Mouse (Mus musculus) forebrain, embryonic 15.5 days (tissue): ENCODE results near the gene Znfx1. TPM values are rescaled to one million over a fixed set of nuclear protein-coding genes. Genes with fewer than 3 reads are reported as not detected.

Source experiments
- ATAC-seq: fragments of 200-750 bp; cut with Nextera tagmentation; replicated peaks from 2 replicates; pipeline ENCODE4 v1.8.0; 2017; ENCODE audit warnings: mild to moderate bottlenecking, moderate TSS enrichment, moderate library complexity
- H3K27ac ChIP-seq: fragments of 300-500 bp; sonication (generic); replicated peaks from 2 replicates; pipeline ENCODE4 v1.5.1; 2015; ENCODE audit warnings: mild to moderate bottlenecking, inconsistent platforms
- H3K27me3 ChIP-seq: fragments of 300-500 bp; sonication (generic); 2 replicates; pipeline ENCODE4 v1.6.1; 2015; ENCODE audit warnings: inconsistent platforms
- H3K36me3 ChIP-seq: fragments of 300-500 bp; sonication (generic); 2 replicates; pipeline ENCODE4 v1.6.1; 2015; ENCODE audit warnings: mild to moderate bottlenecking, inconsistent platforms
- H3K4me1 ChIP-seq: fragments of 300-500 bp; sonication (generic); 2 replicates; pipeline ENCODE4 v1.6.1; 2015; ENCODE audit warnings: inconsistent platforms
- H3K4me2 ChIP-seq: fragments of 300-500 bp; sonication (generic); replicated peaks from 2 replicates; pipeline ENCODE4 v1.6.1; 2015; ENCODE audit warnings: mild to moderate bottlenecking, inconsistent platforms
- H3K4me3 ChIP-seq: fragments of 300-500 bp; sonication (generic); 2 replicates; pipeline ENCODE4 v1.5.1; 2015; ENCODE audit warnings: mild to moderate bottlenecking, inconsistent platforms
- H3K9ac ChIP-seq: fragments of 300-500 bp; sonication (generic); replicated peaks from 2 replicates; pipeline ENCODE4 v1.6.1; 2015; ENCODE audit warnings: mild to moderate bottlenecking, inconsistent platforms
- H3K9me3 ChIP-seq: fragments of 300-500 bp; sonication (generic); 2 replicates; pipeline ENCODE4 v1.6.1; 2016; ENCODE audit warnings: inconsistent platforms
- WGBS: fragments of 180-500 bp; shearing (Covaris S2); methylation state at CpG from one replicate; pipeline ENCODE4 v1.1.7; 2015; ENCODE audit warnings: mixed read lengths; 5-methylcytosine and 5-hydroxymethylcytosine counted together
- polyA plus RNA-seq: library from polyadenylated mRNA; unstranded; fragments of >200 nt; fragmentation: Nextera tagmentation; extraction: Ambion mirVana; gene quantifications from 2 replicates; pipeline ENCODE4 v1.2.1, GENCODE M21; 2015

Znfx1 gene
- polyA plus RNA-seq, 1 experiment from 2014 or later: 7.2 TPM

DNA sequence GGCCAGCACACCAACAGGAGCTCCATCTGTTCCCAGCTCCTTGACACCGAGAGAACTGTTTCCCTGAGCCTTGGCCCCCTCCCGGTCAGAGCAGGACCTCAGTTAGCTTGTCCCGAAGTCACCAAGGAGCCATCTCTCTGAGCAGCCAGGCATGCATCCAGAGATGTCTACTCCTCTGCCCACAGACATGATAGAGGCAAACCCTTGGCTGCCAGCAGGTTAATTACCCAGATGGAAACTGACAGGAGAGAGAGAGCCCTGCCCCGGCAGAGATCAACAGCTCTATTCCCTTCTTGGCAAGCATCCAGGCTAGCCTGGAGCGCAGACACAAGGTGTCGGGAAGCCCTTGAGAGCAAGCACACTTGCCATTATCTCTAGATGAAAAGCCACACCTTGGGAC is 7.5 kb upstream of the Znfx1 start:
- Histone ChIP-seq H3K9me3 (no peaks in the 10 kb centered on the region), H3K27me3 (no peaks in the 10 kb centered on the region), H3K9ac (no peak overlapping the region)

DNA sequence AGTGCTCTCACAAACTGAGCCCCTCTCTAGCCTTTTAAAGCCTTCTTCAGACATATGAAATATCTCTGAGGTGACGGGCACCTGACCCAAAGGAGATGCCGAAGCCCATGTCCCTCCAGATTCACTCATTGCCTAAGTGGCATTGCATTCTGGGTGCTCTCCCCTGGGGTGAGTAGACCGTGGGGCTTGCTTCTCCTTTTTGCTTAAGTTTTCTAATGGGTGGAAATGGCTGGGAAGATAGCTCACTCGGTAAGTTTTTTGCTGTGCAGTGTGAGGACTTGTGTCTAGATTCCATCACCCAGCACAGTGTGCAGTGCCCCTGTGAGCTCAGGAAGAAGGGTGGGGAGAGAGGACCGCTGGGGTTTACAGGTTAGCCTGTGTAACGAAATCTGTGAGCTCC is 4.8 kb upstream of the Znfx1 start:
- H3K36me3 ChIP-seq: peaks cover 26% of the 10 kb centered on the region
- no peaks in the 10 kb centered on the region for H3K27me3 ChIP-seq
- no peak overlapping the region for H3K4me2 ChIP-seq
- H3K4me3 ChIP-seq: no peak overlapping the region
- peaks cover 30% of the 10 kb centered on the region for H3K4me1 ChIP-seq
- no peak overlapping the region for H3K9ac ChIP-seq
- peak overlapping the region; percentile 8; the same call in 1 of the 2 replicates for H3K27ac ChIP-seq
- no peaks in the 10 kb centered on the region for H3K9me3 ChIP-seq
- no peak for ATAC-seq
- 54% methylated on average over 6 of the region's 6 CpGs for WGBS

More for the DNA sequence above, 7.5 kb upstream of the Znfx1 start:
- H3K36me3 ChIP-seq: peaks cover 19% of the 10 kb centered on the region
- no peak overlapping the region for H3K27ac ChIP-seq
- no peak overlapping the region for H3K4me2 ChIP-seq
- no peak for ATAC-seq
- no peak overlapping the region for H3K4me3 ChIP-seq
- peaks cover 21% of the 10 kb centered on the region for H3K4me1 ChIP-seq
- 53% methylated on average over 6 of the region's 6 CpGs for WGBS

DNA sequence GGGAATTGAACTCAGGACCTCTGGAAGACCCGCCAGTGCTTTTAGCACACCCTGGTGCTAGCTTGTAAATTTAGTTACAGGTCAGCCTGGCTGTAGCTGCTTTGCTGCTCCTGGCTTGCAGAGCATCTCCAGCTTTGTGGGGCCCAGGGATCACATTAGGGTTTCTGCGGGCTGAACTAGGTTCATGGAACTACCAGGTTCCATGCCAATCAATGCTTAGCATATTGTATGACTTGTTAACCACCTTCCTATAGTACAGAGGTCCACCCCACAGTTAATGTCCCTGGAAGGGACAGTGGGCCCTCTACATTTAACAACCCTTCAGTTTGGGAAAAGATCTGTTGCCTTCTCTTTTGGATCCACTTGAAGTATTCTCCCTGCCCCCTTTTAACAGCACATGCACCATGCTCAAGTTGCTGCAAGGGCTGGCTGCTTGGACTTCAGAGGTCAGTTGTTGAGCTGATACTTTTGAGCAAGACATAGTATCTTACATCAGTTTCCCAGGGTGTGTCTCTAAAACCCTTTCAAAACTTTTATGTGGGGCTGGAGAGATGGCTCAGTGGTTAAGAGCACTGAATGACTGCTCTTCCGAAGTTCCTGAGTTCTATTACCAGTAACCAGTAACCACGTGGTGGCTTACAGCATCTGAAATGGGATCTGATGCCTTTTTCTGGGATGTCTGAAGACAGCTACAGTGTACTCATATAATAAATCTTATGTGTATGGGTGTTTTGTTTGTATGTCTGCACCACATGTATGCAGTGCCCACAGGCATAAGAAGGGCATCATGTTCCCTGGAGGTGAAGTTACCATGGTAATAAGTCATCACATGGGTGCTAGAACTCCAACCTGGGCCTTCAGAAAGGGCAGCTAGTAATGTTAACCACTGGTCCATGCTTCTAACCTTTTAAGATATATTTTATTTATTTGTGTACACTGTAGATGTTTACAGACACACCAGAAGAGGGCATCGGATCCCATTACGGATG is 4.0 kb upstream of the Znfx1 start:
- Histone ChIP-seq H3K36me3 (peaks cover 26% of the 10 kb centered on the region), H3K4me2 (no peak overlapping the region), H3K27me3 (no peaks in the 10 kb centered on the region), H3K4me1 (peaks cover 28% of the 10 kb centered on the region), H3K9me3 (no peaks in the 10 kb centered on the region), H3K4me3 (no peak overlapping the region), H3K9ac (no peak overlapping the region), H3K27ac (no peak overlapping the region)
- no peak for ATAC-seq
- WGBS: 32% methylated on average over 6 of the region's 6 CpGs

DNA sequence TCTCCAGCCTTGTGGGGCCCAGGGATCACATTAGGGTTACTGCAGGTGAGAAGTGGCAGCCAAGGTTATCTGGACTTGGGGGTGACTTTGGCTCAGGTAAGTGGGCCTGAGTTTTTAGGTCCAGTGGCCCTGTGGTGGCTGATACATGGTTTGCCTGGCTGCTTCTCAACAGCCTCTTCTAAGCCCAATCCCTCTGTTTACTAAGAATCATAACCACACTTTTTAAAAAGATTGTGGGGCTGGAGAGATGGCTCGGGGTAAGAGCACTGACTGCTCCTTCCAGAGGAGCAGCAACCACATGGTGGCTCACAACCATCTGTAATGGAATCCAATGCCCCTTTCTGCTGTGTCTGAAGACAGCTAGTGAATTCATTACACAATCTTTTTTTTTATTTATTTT is 3.2 kb upstream of the Znfx1 start:
- Histone ChIP-seq H3K4me3 (no peak overlapping the region), H3K36me3 (peaks cover 26% of the 10 kb centered on the region), H3K4me2 (no peak overlapping the region), H3K9ac (no peak overlapping the region), H3K4me1 (peaks cover 32% of the 10 kb centered on the region), H3K27ac (no peak overlapping the region), H3K9me3 (no peaks in the 10 kb centered on the region), H3K27me3 (no peaks in the 10 kb centered on the region)
- ATAC-seq: no peak
- 58% methylated on average over 1 of the region's 1 CpGs for WGBS

DNA sequence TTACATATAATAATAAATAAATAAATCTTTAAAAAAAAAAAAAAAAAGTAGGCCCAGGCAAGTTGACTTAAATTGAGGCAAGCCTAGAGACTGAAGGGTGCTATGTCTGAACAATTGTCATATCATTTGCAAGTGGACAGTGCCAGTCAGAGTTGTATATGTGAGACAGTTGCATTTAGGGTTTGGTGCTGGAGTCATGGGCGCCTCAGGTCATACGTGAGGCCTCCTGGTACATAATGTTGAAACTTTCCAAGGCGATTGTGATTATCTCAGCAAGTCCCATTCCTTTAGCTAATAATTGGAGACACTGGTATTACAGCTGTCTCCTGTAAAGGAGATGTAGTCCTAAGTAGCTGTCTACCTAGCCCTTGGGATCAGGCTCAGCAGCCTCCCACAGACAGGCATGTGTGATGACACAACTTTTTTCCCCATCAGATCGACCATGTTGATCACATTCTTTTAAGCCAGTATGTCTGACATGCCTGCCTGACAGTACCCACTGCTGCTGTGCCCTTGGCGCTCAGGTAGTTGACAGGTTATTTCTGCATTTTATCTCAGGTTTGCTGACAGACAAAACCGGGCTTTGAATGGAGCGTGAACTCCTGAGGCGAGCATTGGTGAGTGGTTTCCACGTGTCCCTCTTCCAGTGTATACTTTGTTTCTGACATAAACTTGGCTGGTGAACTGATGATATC is 1.9 kb upstream of the Znfx1 start:
- WGBS: 24% methylated on average over 9 of the region's 9 CpGs

DNA sequence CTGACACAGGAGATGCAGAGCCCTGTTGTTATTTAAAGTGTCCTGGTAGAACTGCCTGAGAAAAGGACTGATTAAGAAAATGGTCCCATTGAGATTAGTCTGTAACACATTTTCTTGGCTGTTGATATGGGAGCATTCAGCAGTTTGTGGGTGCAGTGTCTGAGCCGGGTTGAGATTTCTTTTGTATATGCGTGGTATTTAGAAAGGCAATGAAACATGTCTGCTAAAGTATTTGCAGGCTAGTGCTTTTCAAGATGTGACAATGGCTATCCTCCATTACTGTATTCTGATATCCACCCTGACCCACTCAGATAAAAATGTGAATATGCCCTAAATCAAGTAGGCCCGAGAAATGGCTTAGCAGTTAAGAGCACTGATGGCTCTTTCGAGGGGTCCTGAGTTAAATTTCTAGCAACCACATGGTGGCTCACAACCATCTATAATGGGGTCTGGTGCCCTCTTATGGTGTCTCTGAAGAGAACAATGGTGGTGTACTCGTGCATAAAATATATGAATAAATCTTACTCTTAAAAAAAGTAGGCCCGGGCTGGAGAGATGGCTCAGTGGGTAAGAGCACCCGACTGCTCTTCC is 1.2 kb upstream of the Znfx1 start:
- H3K4me2 ChIP-seq: peak overlapping the region; percentile 72
- H3K36me3 ChIP-seq: peaks cover 26% of the 10 kb centered on the region
- WGBS: under 1% methylated on average over 7 of the region's 7 CpGs
- peaks cover 31% of the 10 kb centered on the region for H3K4me1 ChIP-seq
- H3K9ac ChIP-seq: peak overlapping the region; percentile 96
- no peaks in the 10 kb centered on the region for H3K27me3 ChIP-seq
- peak overlapping the region; percentile 90 for H3K4me3 ChIP-seq
- peak overlapping the region; percentile 93 for H3K27ac ChIP-seq
- H3K9me3 ChIP-seq: no peaks in the 10 kb centered on the region
- ATAC-seq: no peak

More for the DNA sequence above, 1.9 kb upstream of the Znfx1 start:
- no peaks in the 10 kb centered on the region for H3K9me3 ChIP-seq
- peak overlapping the region; percentile 50 for H3K9ac ChIP-seq
- H3K27ac ChIP-seq: peak overlapping the region; percentile 9
- H3K27me3 ChIP-seq: no peaks in the 10 kb centered on the region
- peaks cover 31% of the 10 kb centered on the region for H3K4me1 ChIP-seq
- no peak for ATAC-seq
- H3K4me2 ChIP-seq: peak overlapping the region; percentile 72
- H3K4me3 ChIP-seq: peak overlapping the region; percentile 90
- H3K36me3 ChIP-seq: peaks cover 26% of the 10 kb centered on the region

DNA sequence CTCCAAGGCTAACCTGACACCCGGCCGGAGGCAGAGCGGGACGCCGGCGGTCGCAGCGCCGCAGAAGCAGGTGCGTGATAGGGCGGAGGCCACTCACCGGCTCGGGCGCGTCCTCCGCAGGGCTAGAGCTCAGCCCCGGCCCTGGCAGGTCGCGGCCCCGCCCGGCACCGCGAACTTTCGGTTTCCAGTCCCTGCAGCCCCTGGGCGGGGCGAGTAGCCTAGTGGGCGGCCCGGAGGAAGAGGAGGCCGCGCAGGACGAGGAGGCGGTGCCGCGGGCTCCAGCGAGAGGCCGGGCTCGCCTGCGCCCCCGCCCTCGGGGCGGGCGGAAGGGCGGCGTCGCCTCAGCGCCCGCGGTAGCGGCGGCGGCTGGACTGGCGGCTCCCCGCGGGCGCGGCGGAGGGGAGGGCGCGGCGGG is 311 bp downstream of the Znfx1 start:
- H3K4me3 ChIP-seq: peak overlapping the region; percentile 90
- H3K36me3 ChIP-seq: peaks cover 38% of the 10 kb centered on the region
- peak overlapping the region; percentile 72 for H3K4me2 ChIP-seq
- no peaks in the 10 kb centered on the region for H3K9me3 ChIP-seq
- H3K9ac ChIP-seq: peak overlapping the region; percentile 96
- H3K27ac ChIP-seq: peak overlapping the region; percentile 93
- H3K27me3 ChIP-seq: no peaks in the 10 kb centered on the region
- peaks cover 31% of the 10 kb centered on the region for H3K4me1 ChIP-seq
- 0% methylated on average over 39 of the region's 60 CpGs for WGBS
- peak; percentile 87 for ATAC-seq

DNA sequence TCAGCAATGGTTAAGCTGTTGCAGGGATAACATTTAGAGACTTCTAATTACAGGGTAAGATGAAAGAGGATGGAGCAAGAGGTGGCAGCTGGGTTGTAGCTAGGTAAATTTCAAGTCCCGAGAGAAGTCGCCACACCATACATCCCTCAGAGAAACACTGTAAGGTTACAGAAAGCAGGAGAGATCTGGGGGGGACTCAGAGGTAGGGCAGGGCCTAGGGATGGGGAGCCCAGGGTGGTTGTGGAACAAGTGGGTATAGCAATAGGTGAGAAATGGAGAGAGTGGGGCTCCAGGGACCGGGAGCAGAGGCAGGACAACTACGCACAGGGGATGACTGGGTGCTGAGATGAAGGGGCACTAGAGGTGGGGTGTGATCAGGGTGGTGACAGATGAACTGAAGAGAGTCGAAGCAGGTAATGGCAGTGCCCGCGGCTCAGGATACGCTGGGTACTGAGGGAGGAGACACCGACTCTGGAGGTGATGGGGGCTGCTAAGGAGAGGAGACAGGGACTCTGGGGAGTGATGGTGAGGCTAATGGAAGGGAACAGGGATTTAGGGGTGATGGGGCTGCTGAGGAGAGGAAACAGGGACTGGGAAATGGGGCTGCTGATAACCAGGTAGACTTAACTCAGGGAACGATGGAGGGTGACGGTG is 1.3 kb downstream of the Znfx1 start:
- Histone ChIP-seq H3K27me3 (no peaks in the 10 kb centered on the region), H3K4me1 (peaks cover 31% of the 10 kb centered on the region), H3K4me3 (peak overlapping the region; percentile 90), H3K9me3 (no peaks in the 10 kb centered on the region), H3K9ac (peak overlapping the region; percentile 96), H3K27ac (no peak overlapping the region), H3K4me2 (peak overlapping the region; percentile 72), H3K36me3 (peaks cover 40% of the 10 kb centered on the region)
- WGBS: 21% methylated on average over 11 of the region's 11 CpGs
- 0 out of 2 replicates have a peak, but pooled peaks have one; percentile 5 for ATAC-seq

DNA sequence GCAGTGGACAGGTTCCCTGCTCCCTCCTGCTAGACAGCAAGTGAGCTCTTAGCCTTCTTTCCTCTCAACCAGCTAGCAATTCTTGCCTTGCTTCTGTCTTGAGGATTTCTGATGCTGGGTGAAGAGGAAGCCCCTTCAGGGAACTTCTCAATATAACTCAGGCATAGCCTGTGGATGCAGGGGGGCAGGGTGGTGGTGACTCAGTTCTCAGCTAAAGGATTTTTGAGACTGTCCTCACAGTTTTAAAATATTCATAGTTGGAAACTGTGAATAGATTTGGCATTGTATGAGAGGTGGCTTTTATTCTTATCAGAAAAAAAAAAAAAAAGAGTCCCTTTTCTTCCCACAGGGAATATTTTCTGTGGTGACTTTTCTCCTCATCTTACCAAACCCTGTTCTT is 2.1 kb downstream of the Znfx1 start:
- 0 out of 2 replicates have a peak overlapping the region, but pooled peaks have one; percentile 7 for H3K4me2 ChIP-seq
- no peak for ATAC-seq
- no peak overlapping the region for H3K27ac ChIP-seq
- no peaks in the 10 kb centered on the region for H3K27me3 ChIP-seq
- no peaks in the 10 kb centered on the region for H3K9me3 ChIP-seq
- H3K9ac ChIP-seq: peak overlapping the region; percentile 96; the same call in 1 of the 2 replicates
- peaks cover 40% of the 10 kb centered on the region for H3K36me3 ChIP-seq
- H3K4me3 ChIP-seq: no peak overlapping the region
- H3K4me1 ChIP-seq: peaks cover 30% of the 10 kb centered on the region

DNA sequence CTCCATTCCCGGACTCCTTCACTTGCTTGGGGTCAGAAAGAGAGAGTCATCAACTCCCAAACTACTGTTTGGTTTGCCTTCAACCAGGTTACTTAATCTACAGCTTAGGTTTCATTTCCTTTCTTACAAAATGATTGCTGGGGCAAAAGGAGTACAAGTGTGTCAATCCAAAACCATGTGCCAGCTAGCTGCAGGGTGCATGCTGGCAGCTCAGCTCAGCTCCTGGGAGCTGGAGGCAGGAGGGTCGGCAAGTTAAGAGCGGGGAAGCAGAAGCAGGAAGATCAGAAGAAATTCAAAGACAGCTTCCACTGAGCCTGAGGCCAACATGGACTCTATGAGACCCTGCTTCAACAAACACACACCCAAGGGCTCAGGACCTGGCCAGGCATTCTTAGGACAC is 2.5 kb downstream of the Znfx1 start:
- 0 out of 2 replicates have a peak overlapping the region, but pooled peaks have one; percentile 7 for H3K4me2 ChIP-seq
- H3K27me3 ChIP-seq: no peaks in the 10 kb centered on the region
- H3K9me3 ChIP-seq: no peaks in the 10 kb centered on the region
- H3K4me1 ChIP-seq: peaks cover 26% of the 10 kb centered on the region
- H3K27ac ChIP-seq: no peak overlapping the region
- peaks cover 40% of the 10 kb centered on the region for H3K36me3 ChIP-seq
- H3K9ac ChIP-seq: peak overlapping the region; percentile 26; the same call in 1 of the 2 replicates
- ATAC-seq: no peak
- H3K4me3 ChIP-seq: no peak overlapping the region
- WGBS: 62% methylated on average over 3 of the region's 3 CpGs

DNA sequence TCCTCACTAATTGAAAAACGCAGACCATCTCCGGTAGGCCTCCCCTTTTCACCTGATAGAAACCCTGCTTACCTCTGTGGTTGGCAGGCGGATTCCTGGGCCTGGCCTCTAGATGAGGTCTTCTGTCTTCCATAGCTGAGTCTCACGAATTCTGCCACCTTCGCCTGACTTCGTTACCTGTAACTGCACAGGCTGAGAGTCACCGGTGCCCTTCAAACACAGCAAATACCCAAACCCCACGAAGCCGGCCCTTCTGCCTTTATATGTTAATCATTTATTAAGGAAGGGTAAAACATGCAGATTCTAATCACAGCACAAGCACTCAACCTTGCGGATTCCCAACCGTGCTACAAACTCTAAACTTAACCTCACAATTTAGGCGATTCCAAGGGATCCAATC is 2.9 kb downstream of the Znfx1 start:
- Histone ChIP-seq H3K9ac (peak overlapping the region; percentile 10; the same call in 1 of the 2 replicates), H3K4me2 (no peak overlapping the region), H3K4me1 (peaks cover 22% of the 10 kb centered on the region), H3K36me3 (peaks cover 41% of the 10 kb centered on the region), H3K4me3 (no peak overlapping the region), H3K27ac (no peak overlapping the region), H3K27me3 (no peaks in the 10 kb centered on the region), H3K9me3 (no peaks in the 10 kb centered on the region)
- no peak for ATAC-seq
- WGBS: 69% methylated on average over 12 of the region's 12 CpGs
